Mouse (Mus musculus) brain, embryonic 14.5 days (tissue): Measurements from ENCODE around the gene Stat4.

Source experiments
- CTCF ChIP-seq: fragments of 200-500 bp; IDR thresholded peaks from 2 replicates; pipeline ENCODE4 v1.5.1; 2012; ENCODE audit warnings: inconsistent platforms, mild to moderate bottlenecking, moderate library complexity, borderline replicate concordance; ENCODE audit not compliant: insufficient read depth, insufficient read length; ENCODE audit errors: extremely low read depth
- POLR2A ChIP-seq: fragments of 200-500 bp; IDR thresholded peaks from 2 replicates; pipeline ENCODE4 v1.6.1; 2012; ENCODE audit warnings: mild to moderate bottlenecking, inconsistent platforms, borderline replicate concordance; ENCODE audit not compliant: poor library complexity, insufficient read depth, insufficient read length, severe bottlenecking; ENCODE audit errors: extremely low read depth

DNA sequence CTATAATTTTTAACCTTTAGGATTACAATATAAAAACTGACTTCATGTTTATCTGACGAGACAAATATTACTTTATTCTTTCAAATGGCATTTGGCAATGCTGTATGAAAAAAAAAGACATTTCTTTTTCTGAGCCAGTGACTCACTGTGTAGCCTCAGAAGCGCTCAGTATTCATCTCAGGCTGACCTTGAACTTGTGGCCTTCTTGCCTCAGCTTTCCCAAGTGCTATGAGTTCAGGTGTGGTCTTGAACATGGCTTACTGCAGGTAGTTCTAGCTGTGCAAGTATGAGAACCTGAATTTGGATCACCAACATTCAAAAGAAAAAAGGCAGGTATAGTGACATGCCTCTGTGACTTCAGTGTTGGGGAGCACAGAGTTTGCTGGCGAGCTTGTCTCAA lies 134.1 kb downstream of the Stat4 start:
- TF ChIP-seq CTCF, result no peak
- no peak for TF ChIP-seq POLR2A
